Mouse (Mus musculus) bone marrow macrophage, adult 2 months (primary cell): ENCODE measurements around the gene Gna12.

ENCODE experiments used
- CTCF ChIP-seq: IDR thresholded peaks from 2 replicates; pipeline ENCODE4 v1.5.1; 2012; ENCODE audit warnings: low read depth, mild to moderate bottlenecking, low read length, moderate library complexity
- POLR2A ChIP-seq: IDR thresholded peaks from 2 replicates; pipeline ENCODE4 v1.6.1; 2012; ENCODE audit warnings: mild to moderate bottlenecking, low read depth, low read length, borderline replicate concordance

DNA sequence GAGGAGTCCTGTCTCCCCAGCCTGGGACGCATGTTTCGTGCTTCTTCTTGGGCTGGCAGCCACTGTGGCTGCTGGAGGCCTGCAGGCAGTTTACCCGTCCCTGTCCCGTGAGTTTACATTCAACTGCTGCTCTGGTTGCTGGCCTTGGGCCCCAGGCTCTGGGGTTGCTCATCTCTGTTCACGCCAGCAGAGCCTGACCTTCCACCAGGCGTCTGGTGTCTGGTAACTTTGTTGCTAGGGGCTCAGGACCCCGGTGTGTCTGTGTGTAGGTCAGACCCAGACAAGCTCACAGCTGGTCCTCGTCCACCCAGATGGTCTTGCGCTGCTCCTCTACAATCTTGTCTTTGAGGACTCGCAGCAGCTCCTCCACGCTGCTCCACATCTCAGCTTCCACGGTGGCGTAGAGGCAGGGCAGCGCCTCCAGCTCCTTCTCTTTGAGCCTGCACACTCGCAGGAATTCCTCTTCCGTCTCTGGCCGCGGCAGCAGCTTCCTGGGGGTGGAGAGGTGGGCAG, 42.9 kb upstream of the Gna12 start:
- TF ChIP-seq CTCF (no peak), POLR2A (no peak)
